Mouse (Mus musculus): ENCODE data around the gene Suds3. TPM values are rescaled to one million over a fixed set of nuclear protein-coding genes. Genes with fewer than 3 reads are reported as not detected.

Suds3 gene
- polyA plus RNA-seq, 1 experiment from 2014 or later, result 82.3 TPM

DNA sequence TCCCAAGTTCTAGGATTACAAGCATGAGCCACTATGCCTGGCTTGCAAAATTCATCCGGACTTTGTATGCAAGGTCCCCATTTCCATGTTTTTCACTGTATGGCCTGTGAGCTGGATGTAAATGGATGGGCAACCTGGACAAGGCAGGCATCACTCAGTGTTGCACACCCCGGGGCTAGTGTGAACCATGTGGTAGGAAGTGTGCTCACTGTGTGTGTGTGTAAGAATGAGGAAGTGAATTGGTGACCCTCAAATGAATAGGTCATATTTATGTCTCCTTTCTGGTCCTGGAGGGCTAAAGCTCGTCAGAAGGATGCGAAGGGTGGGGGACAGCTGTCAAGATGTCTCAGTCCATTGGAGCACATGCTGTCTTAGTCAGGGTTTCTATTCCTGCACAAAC lies 11.1 kb upstream of the Suds3 start:
- no peaks in the 10 kb centered on the region for H3K27me3 ChIP-seq (ENCODE audit: control insufficient read depth, insufficient read depth, low read depth, low read length)
- no peak overlapping the region for H3K9ac ChIP-seq (ENCODE audit: low read depth, low read length)
- H3K9me3 ChIP-seq (replicated peaks; ENCODE audit: control insufficient read depth, low read length, poor library complexity, severe bottlenecking), result no peaks in the 10 kb centered on the region
- H3K4me3 ChIP-seq (ENCODE audit: low read depth, low read length), result no peak overlapping the region
- H3K27ac ChIP-seq (ENCODE audit: low read length), result no peak overlapping the region
- no peaks in the 10 kb centered on the region for H3K4me1 ChIP-seq (ENCODE audit: control insufficient read depth, insufficient read depth, low read length)
- no peak for ATAC-seq
- WGBS, result 92% methylated on average over 4 of the region's 4 CpGs
- no peaks in the 10 kb centered on the region for H3K36me3 ChIP-seq (ENCODE audit: control insufficient read depth, insufficient read depth, low read length)
- H3K4me2 ChIP-seq (ENCODE audit: low read length), result no peak overlapping the region

DNA sequence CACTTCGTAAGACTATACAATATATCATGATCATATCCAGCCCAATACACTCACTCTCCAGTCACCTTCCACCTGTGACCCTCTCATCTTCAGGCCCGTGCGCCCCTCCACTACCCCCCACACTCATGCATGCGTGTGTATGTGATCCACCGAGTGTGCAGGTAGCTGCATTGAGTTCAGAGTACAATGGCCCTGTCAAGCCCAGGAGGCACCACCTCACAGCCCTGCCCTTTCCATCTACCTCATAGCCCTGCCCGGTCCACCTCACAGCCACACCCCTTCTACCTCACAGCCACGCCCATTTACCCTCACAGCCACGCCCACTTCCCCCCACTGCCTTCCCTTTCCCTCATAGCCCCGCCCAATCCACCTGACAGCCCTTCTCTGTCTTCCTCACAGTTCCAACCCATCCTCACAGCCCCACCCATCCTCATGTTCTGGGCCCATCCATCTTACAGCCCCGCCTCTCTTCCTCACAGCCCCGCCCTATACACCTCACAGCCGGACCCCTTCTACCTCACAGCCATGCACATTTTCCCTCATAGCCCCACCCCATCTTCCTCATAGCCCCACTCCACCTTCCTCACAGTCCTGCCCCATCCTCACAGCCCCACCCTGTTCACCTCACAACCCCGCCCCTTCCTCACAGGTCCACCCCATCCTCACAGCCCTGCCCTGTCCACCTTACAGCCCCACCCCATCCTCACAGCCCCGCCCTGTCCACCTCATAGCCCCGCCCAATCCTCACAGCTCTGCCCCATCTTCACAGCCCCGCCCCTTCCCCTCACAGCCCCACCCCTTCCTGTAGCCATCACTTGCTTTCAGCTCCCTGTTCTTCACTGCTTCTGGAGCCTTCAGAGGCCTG lies 9.8 kb upstream of the Suds3 start:
- WGBS, result 83% methylated on average over 15 of the region's 16 CpGs
- H3K4me2 ChIP-seq (ENCODE audit: low read length), result no peak overlapping the region
- peaks cover 10% of the 10 kb centered on the region for H3K4me1 ChIP-seq (ENCODE audit: control insufficient read depth, insufficient read depth, low read length)
- peaks cover 9% of the 10 kb centered on the region for H3K27me3 ChIP-seq (ENCODE audit: control insufficient read depth, insufficient read depth, low read depth, low read length)
- no peak overlapping the region for H3K4me3 ChIP-seq (ENCODE audit: low read depth, low read length)
- no peak overlapping the region for H3K9ac ChIP-seq (ENCODE audit: low read depth, low read length)
- H3K27ac ChIP-seq (ENCODE audit: low read length), result no peak overlapping the region
- H3K9me3 ChIP-seq (replicated peaks; ENCODE audit: control insufficient read depth, low read length, poor library complexity, severe bottlenecking), result no peaks in the 10 kb centered on the region
- no peaks in the 10 kb centered on the region for H3K36me3 ChIP-seq (ENCODE audit: control insufficient read depth, insufficient read depth, low read length)
- no peak for ATAC-seq

DNA sequence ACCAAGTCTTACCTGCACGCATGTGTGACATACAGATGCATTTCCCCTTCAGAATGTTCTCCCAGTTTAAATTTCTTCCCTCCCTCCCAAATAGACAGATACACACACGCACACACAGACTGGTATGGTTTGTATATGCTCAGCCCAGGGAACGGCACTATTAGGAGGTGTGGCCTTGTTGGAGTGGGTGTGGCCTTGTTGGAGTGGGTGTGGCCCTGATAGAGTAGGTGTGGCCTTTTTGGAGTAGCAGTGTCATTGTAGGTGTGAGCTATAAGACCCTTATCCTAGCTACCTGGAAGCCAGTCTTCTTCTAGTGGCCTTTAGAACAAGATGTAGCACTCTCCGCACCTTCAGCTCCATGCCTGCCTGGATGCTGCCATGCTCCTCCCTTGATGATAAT lies 7.9 kb upstream of the Suds3 start:
- Histone ChIP-seq H3K9ac (ENCODE audit: low read depth, low read length) (no peak overlapping the region), H3K27me3 (ENCODE audit: control insufficient read depth, insufficient read depth, low read depth, low read length) (peaks cover 9% of the 10 kb centered on the region), H3K9me3 (replicated peaks; ENCODE audit: control insufficient read depth, low read length, poor library complexity, severe bottlenecking) (no peaks in the 10 kb centered on the region), H3K4me3 (ENCODE audit: low read depth, low read length) (no peak overlapping the region), H3K4me2 (ENCODE audit: low read length) (no peak overlapping the region), H3K4me1 (ENCODE audit: control insufficient read depth, insufficient read depth, low read length) (peaks cover 15% of the 10 kb centered on the region), H3K27ac (ENCODE audit: low read length) (no peak overlapping the region), H3K36me3 (ENCODE audit: control insufficient read depth, insufficient read depth, low read length) (no peaks in the 10 kb centered on the region)
- ATAC-seq, result no peak
- WGBS, result 93% methylated on average over 4 of the region's 4 CpGs

DNA sequence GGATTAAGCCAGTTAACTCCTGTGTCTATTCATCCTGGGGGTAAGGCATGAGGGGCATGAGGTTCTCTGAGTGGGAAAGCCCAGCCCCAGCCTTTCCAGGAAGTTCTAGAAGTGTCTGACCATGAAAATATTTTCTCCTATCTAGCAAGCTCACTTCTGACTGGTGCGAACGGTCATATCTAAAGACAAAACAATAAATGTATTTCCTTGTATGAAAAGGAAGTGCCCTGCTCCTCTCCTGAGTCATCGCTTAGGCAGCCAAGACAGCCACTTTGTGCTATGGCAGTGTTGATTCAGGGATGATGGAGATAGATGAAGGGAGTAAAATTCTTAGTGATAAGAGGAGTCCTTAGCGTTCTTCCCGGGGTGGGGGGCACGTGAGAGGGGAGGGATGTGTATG lies 7.2 kb upstream of the Suds3 start:
- H3K27ac ChIP-seq (ENCODE audit: low read length), result no peak overlapping the region
- no peak for ATAC-seq
- H3K36me3 ChIP-seq (ENCODE audit: control insufficient read depth, insufficient read depth, low read length), result no peaks in the 10 kb centered on the region
- H3K9me3 ChIP-seq (replicated peaks; ENCODE audit: control insufficient read depth, low read length, poor library complexity, severe bottlenecking), result no peaks in the 10 kb centered on the region
- H3K4me2 ChIP-seq (ENCODE audit: low read length), result no peak overlapping the region
- 88% methylated on average over 6 of the region's 6 CpGs for WGBS
- H3K4me1 ChIP-seq (ENCODE audit: control insufficient read depth, insufficient read depth, low read length), result peaks cover 15% of the 10 kb centered on the region
- H3K9ac ChIP-seq (ENCODE audit: low read depth, low read length), result no peak overlapping the region
- H3K4me3 ChIP-seq (ENCODE audit: low read depth, low read length), result no peak overlapping the region
- H3K27me3 ChIP-seq (ENCODE audit: control insufficient read depth, insufficient read depth, low read depth, low read length), result peaks cover 9% of the 10 kb centered on the region

DNA sequence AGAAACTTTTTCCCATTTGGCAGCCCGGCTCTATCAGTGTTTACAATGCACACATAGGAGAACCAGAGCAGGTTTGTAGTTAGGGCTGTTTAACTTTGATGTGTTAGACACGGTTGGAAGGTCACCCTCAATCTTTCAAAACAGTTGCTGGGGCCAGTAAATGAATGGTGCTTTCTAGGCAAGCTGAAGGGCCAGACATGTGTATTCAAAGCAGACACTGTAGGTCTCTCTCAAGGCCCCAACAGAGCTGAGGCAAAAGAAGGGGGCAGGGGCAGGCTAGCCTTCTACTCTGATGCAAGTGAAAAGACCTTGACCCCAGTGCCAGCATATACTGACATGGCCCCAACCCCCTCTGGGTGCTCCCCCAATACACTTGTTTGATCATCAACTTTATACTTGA lies 5.7 kb upstream of the Suds3 start:
- H3K4me1 ChIP-seq (ENCODE audit: control insufficient read depth, insufficient read depth, low read length), result peaks cover 15% of the 10 kb centered on the region
- H3K9ac ChIP-seq (ENCODE audit: low read depth, low read length), result no peak overlapping the region
- peaks cover 9% of the 10 kb centered on the region for H3K27me3 ChIP-seq (ENCODE audit: control insufficient read depth, insufficient read depth, low read depth, low read length)
- no peaks in the 10 kb centered on the region for H3K9me3 ChIP-seq (replicated peaks; ENCODE audit: control insufficient read depth, low read length, poor library complexity, severe bottlenecking)
- H3K4me3 ChIP-seq (ENCODE audit: low read depth, low read length), result no peak overlapping the region
- WGBS, result 8% methylated on average over 2 of the region's 2 CpGs
- no peak overlapping the region; the same call in 1 of the 2 replicates for H3K4me2 ChIP-seq (ENCODE audit: low read length)
- H3K27ac ChIP-seq (ENCODE audit: low read length), result no peak overlapping the region
- no peak for ATAC-seq
- no peaks in the 10 kb centered on the region for H3K36me3 ChIP-seq (ENCODE audit: control insufficient read depth, insufficient read depth, low read length)

DNA sequence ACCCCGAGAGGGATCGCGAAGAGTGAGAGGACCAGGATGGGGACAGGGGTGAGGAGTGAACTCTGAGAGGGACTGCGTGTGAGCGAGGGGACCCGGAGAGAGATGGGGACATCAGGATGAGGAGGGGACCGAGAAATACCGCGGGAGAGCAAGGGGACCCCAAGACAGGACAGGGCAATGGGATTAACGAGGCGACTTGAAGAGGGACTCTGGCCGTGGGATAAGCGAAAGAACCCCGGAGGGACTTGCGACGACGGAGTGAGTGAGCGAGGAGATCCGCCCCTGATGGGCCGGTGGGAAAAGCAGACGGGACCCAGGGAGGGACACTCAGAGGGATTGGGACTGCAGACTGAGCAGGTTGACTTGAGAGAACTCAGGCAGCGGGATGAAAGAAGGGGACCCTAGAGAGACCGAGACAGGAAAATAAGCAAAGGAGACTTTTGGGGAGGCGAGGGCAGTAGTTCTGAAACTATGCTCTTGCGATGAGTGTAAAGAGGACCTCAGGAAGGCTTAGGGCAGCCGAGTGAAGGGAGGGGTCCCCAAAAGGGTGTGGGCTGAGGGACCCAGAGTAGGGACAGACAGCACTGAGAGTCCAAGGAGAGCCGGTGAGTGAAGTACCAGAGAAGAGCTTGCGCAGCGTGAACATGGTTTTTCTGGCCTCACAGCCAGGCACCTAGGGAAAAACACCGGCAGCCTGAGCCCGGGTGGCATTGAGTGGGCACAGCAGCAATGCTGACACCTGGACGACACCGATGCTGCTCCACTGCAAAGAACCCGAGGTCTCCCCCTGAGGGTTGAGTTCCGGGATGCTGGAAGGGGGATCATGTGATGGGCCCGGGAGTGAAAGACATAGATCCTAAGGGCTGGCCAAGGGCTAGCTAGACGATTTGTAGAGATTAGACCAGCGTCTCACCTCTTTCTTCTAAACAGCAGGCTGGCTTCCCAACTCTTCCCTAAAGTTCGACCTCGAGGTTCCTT lies 4.9 kb upstream of the Suds3 start:
- ATAC-seq, result peak; percentile 50; the same call in 1 of the 2 replicates
- Histone ChIP-seq H3K4me1 (ENCODE audit: control insufficient read depth, insufficient read depth, low read length) (peaks cover 18% of the 10 kb centered on the region), H3K27me3 (ENCODE audit: control insufficient read depth, insufficient read depth, low read depth, low read length) (peaks cover 9% of the 10 kb centered on the region), H3K4me3 (ENCODE audit: low read depth, low read length) (peak overlapping the region; percentile 66), H3K36me3 (ENCODE audit: control insufficient read depth, insufficient read depth, low read length) (no peaks in the 10 kb centered on the region), H3K4me2 (ENCODE audit: low read length) (peak overlapping the region; percentile 98), H3K9ac (ENCODE audit: low read depth, low read length) (peak overlapping the region; percentile 68), H3K27ac (ENCODE audit: low read length) (no peak overlapping the region), H3K9me3 (replicated peaks; ENCODE audit: control insufficient read depth, low read length, poor library complexity, severe bottlenecking) (no peaks in the 10 kb centered on the region)
- under 1% methylated on average over 40 of the region's 40 CpGs for WGBS

DNA sequence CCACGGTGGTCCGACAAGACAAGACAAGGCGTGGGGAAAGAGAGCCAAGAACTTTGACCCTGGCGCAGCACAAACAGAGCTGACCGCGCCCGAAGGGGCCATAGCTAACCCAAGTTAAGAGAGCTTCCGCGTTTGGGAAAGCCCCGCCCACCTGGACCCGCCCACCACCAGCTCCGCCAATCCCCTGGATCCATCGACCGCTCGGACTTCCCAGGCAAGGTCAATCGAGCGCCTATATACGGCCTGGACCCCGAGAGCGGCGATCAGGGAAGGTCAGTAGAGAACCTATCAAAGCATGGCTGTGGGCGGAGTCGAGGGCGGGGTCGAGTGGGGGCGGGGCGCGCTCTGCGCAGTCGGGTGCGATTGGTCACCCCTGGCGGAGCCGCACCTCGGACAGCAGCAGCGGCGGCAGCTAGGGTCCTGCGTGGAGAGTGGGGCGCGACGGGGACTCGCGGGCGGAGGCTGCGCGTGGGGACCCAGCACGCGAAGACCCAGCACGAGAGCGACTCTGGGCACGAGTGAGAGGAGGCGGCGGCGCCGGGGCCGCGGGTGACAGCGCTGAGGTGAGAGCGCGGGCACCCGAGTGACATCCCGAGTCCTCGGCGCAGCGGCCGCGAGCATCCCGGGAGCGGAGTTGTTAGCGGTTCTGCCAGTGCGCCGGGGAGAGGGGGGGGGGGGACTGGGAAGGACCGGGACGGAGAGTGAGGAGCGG lies 4.0 kb upstream of the Suds3 start, which contains the start of gene Taok3:
Gene Taok3, plus strand, starts transcription at position 353 of the 712 bp plus-strand sequence.
- Histone ChIP-seq H3K36me3 (ENCODE audit: control insufficient read depth, insufficient read depth, low read length) (no peaks in the 10 kb centered on the region), H3K27me3 (ENCODE audit: control insufficient read depth, insufficient read depth, low read depth, low read length) (peaks cover 9% of the 10 kb centered on the region), H3K4me1 (ENCODE audit: control insufficient read depth, insufficient read depth, low read length) (peaks cover 18% of the 10 kb centered on the region), H3K9ac (ENCODE audit: low read depth, low read length) (peak within 1 kb of the TSS; percentile 68), H3K4me3 (ENCODE audit: low read depth, low read length) (peak within 1 kb of the TSS; percentile 66), H3K4me2 (ENCODE audit: low read length) (peak within 1 kb of the TSS; percentile 98), H3K27ac (ENCODE audit: low read length) (peak within 1 kb of the TSS; percentile 3; the same call in 1 of the 2 replicates), H3K9me3 (replicated peaks; ENCODE audit: control insufficient read depth, low read length, poor library complexity, severe bottlenecking) (no peaks in the 10 kb centered on the region)
- ATAC-seq, result peak; percentile 91
- under 1% methylated on average over 71 of the region's 74 CpGs for WGBS

DNA sequence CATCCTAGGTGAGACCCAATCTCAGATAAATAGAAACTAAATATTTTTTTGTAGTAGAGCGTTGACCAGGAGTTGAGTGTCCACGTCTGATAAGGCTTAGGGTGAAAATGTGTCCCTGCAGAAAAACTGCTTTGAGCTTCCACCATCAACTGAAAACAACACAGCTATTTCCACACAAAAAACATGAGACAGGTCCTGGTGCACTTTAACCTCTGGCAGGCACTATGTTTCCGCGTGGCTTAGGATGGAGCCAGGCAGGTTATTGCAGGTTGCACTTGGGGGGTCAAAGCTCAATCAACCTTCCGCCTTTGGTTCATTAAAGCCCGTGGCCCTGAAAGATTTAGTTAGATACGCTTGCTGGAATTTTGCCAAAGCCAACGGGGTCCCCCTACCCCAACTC lies 2.9 kb upstream of the Suds3 start:
- H3K9ac ChIP-seq (ENCODE audit: low read depth, low read length), result no peak overlapping the region
- WGBS, result 53% methylated on average over 8 of the region's 8 CpGs
- peaks cover 26% of the 10 kb centered on the region for H3K4me1 ChIP-seq (ENCODE audit: control insufficient read depth, insufficient read depth, low read length)
- H3K27me3 ChIP-seq (ENCODE audit: control insufficient read depth, insufficient read depth, low read depth, low read length), result peaks cover 9% of the 10 kb centered on the region
- H3K36me3 ChIP-seq (ENCODE audit: control insufficient read depth, insufficient read depth, low read length), result no peaks in the 10 kb centered on the region
- H3K4me3 ChIP-seq (ENCODE audit: low read depth, low read length), result no peak overlapping the region
- no peaks in the 10 kb centered on the region for H3K9me3 ChIP-seq (replicated peaks; ENCODE audit: control insufficient read depth, low read length, poor library complexity, severe bottlenecking)
- H3K4me2 ChIP-seq (ENCODE audit: low read length), result no peak overlapping the region
- H3K27ac ChIP-seq (ENCODE audit: low read length), result no peak overlapping the region
- no peak for ATAC-seq

Data from midbrain, embryonic 16.5 days (tissue).